Mouse (Mus musculus): ENCODE measurements at regions not wholly inside any gene's neighbourhood (a gene's known extent, or its start where the extent isn't known, plus 50 kb on each side); places are given as distances from the start of the nearest gene placed in this dataset.
A peak's percentile ranks its signal among the peaks of the same experiment; 100 is the strongest.

- no peak overlapping the region for H3K27ac ChIP-seq (ENCODE audit: low read depth, low read length)
- no peaks in the 10 kb centered on the region for H3K36me3 ChIP-seq (ENCODE audit: control insufficient read depth, insufficient read depth, low read length)
- H3K9me3 ChIP-seq (replicated peaks; ENCODE audit: control insufficient read depth, low read length): no peaks in the 10 kb centered on the region
- WGBS: 72% methylated on average over 3 of the region's 3 CpGs
- H3K9ac ChIP-seq (ENCODE audit: low read length): no peak overlapping the region
- no peaks in the 10 kb centered on the region for H3K27me3 ChIP-seq (replicated peaks; ENCODE audit: control insufficient read depth, insufficient read depth, low read length)
- ATAC-seq (no peak), DNase-seq (ENCODE audit: low spot score) (peak; percentile 1)
- no peaks in the 10 kb centered on the region for H3K4me1 ChIP-seq (ENCODE audit: control insufficient read depth, insufficient read depth, low read length)
- H3K4me3 ChIP-seq (ENCODE audit: low read depth, low read length): no peak overlapping the region
- no peak overlapping the region for H3K4me2 ChIP-seq (ENCODE audit: low read length)
These were observed 809.7 kb downstream of the Dpp10 start for GRCm38 (mm10) chr1:123235621-123236020.

GRCm38 (mm10) chr1:123220932-123221331 lies 824.4 kb downstream of the Dpp10 start:
- H3K4me2 ChIP-seq (ENCODE audit: low read length): no peak overlapping the region
- H3K4me3 ChIP-seq (ENCODE audit: low read depth, low read length): no peak overlapping the region
- H3K27ac ChIP-seq (ENCODE audit: low read depth, low read length): no peak overlapping the region
- H3K9me3 ChIP-seq (replicated peaks; ENCODE audit: control insufficient read depth, low read length): no peaks in the 10 kb centered on the region
- no peaks in the 10 kb centered on the region for H3K27me3 ChIP-seq (replicated peaks; ENCODE audit: control insufficient read depth, insufficient read depth, low read length)
- ATAC-seq: no peak
- H3K36me3 ChIP-seq (ENCODE audit: control insufficient read depth, insufficient read depth, low read length): no peaks in the 10 kb centered on the region
- H3K9ac ChIP-seq (ENCODE audit: low read length): no peak overlapping the region
- no peak for DNase-seq (ENCODE audit: low spot score)
- no peaks in the 10 kb centered on the region for H3K4me1 ChIP-seq (ENCODE audit: control insufficient read depth, insufficient read depth, low read length)

GRCm38 (mm10) chr1:123220494-123220893 lies 824.9 kb downstream of the Dpp10 start:
- DNase-seq (ENCODE audit: low spot score) (no peak), ATAC-seq (no peak)
- Histone ChIP-seq H3K4me1 (ENCODE audit: control insufficient read depth, insufficient read depth, low read length) (no peaks in the 10 kb centered on the region), H3K27ac (ENCODE audit: low read depth, low read length) (no peak overlapping the region), H3K9me3 (replicated peaks; ENCODE audit: control insufficient read depth, low read length) (no peaks in the 10 kb centered on the region), H3K4me2 (ENCODE audit: low read length) (no peak overlapping the region), H3K36me3 (ENCODE audit: control insufficient read depth, insufficient read depth, low read length) (no peaks in the 10 kb centered on the region), H3K4me3 (ENCODE audit: low read depth, low read length) (no peak overlapping the region), H3K27me3 (replicated peaks; ENCODE audit: control insufficient read depth, insufficient read depth, low read length) (no peaks in the 10 kb centered on the region), H3K9ac (ENCODE audit: low read length) (no peak overlapping the region)
- WGBS: 72% methylated on average over 2 of the region's 2 CpGs
